Mouse (Mus musculus) MEL-GATA-1-ER (cell line): ENCODE measurements around the gene Podxl2.

Experiments
- DNase-seq: peaks from one replicate; pipeline ENCODE4 v3.0.0-alpha.2; 2012; ENCODE audit warnings: low read depth; ENCODE audit errors: extremely low read depth

Gene Podxl2

GRCm38 (mm10) chr6:88844901-88845565, 29.8 kb downstream of the Podxl2 start:
- no peak for DNase-seq

DNA sequence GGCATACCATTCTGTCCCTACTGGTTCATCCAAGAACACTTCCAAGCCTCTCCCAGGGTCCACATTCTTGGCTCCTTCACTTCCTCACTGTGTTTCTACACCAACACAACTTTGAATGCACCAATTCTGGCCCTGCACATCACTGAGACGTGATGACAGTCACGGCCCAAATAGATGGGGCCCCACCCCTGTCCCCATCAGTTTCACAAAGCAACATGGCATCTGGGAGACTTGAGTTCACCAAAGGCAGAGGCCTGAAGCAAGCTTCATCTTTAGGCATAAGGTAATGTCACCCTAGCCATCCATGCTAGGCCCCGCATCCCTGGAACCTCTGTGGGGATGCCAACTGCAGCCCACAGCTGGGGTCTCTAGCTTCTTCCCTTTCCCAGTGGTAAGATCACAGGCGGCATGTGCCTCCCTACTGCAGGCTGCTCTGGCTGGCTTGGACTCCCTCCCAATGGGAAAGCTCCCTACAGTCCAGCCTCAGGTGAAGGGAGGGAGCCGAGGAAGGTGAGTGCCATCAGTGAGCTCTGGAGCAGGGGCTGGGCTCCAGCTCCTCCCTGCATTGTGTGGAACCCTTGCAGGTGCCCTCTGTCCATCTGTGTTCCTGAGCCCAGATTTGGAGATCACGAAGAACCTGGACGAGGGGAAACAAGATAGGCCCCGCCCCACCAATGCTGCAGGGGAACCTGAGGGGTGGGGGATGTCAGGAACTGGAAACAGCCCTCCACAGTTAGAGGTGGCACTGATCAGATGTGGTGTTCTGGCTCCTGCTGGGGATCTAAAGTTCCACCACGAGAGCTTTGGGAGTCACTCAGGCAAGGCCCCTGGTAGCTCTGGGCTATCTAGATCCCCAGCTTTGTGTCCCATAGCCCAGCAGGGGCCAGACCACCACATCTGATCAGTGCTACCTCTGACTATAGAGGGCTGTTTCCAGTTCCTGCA, 30.8 kb downstream of the Podxl2 start:
- no peak for DNase-seq

- DNase-seq, result no peak
These were observed 31.6 kb downstream of the Podxl2 start for GRCm38 (mm10) chr6:88843241-88843640.

DNA sequence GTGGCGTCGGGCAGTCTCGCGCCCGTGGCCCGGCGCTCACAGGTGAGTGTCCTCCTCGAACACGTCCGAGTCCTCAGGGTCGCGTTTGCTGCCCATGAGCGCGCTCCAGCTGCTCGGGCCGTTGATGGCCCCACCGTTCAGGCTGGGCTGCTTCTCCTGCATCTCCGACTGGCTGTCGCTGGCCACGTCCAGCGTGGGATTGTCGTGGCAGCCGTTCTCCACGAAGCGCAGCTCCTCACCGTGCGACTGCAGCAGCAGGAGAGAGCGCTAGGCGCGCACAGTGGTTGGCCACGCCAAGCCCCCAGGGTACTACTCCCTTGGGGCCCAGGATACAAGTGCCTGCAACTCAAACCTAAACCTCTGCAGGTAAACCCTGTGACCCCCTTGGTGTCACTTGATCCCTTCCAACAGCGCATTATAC, 32.1 kb downstream of the Podxl2 start:
- DNase-seq, result no peak

- DNase-seq, result peak; percentile 96
These were observed 32.8 kb downstream of the Podxl2 start, which contains the start of gene Abtb1 for GRCm38 (mm10) chr6:88841781-88842689. TSS of gene Abtb1 (minus strand) at chr6:88841984.

DNA sequence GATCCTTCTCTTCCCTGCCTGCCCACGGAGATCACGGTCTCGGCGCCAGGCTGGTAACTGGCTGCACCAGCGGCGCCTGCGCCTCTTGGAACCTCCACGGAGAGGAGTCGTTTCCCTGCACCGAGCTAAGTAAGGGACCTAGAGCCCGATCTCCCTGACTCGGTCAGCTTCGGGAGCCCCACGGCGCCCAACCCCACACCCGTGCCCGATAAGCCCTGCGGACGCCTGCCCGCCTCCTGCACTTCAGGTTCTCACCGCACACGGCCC, 33.4 kb downstream of the Podxl2 start:
- no peak for DNase-seq

GRCm38 (mm10) chr6:88840791-88841513, 33.9 kb downstream of the Podxl2 start:
- DNase-seq, result no peak

- DNase-seq, result no peak
These were observed 34.6 kb downstream of the Podxl2 start for GRCm38 (mm10) chr6:88840211-88840610.

DNA sequence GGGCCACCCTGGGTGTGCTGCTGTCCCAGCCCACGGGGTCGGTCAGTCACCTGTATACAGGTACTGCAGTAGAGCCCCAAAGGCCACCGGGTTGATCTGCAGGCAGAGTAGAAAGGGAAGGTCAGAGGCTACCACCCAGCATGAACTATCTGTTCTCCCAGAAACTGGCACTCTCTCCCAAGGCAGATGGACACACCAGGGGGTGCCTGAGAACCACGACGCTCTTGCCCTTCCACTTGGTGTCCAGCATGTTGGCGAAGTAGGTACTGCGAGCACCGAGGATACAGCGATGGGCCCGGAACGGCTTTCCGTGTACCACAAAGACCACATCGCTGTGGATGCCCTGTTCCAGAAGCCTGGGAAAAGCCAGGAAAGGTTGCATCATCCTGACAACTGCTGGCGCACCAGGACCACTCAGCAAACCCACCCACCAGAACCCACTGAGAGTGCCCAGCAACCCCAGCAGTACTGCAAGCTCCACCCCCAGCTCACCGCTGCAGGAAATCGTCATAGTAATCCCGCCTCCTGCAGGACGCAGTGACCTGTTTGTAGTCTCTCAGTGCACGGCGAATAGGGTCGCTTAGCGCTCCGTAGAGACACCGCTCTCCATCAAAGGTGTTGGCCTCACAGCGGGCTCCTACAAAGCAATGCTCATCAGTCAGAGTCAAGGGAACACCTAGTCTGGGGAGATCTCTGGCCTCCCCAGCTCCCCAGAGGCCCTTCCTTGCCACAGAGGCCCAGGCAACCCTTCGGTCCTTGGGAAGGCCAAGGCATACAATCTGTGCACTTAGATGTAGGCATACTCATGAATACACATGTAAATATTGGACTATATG, 35.5 kb downstream of the Podxl2 start:
- DNase-seq, result no peak

GRCm38 (mm10) chr6:88838613-88839012, 36.2 kb downstream of the Podxl2 start:
- no peak for DNase-seq

DNA sequence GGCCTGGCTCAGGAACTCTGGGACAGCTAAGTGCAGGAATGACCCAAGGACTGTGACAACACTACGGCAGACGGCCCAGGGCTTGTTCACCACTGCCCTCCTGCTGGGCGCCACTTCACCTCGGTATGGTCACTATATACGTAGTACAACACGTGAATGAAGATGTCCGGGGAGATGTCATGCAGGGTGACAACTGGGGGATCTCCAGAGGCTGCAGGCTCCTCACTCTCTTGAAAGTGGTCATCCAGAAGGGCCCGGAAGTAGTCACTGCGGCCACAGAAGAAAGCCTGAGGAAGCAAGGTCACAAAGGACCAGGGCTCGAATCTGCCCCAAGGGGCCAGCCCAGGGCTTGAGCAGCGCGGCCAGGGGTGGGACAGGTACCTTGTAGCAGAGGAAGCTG, 36.8 kb downstream of the Podxl2 start:
- no peak for DNase-seq

- DNase-seq, result no peak
These were observed 38.5 kb downstream of the Podxl2 start for GRCm38 (mm10) chr6:88836178-88836819.

DNA sequence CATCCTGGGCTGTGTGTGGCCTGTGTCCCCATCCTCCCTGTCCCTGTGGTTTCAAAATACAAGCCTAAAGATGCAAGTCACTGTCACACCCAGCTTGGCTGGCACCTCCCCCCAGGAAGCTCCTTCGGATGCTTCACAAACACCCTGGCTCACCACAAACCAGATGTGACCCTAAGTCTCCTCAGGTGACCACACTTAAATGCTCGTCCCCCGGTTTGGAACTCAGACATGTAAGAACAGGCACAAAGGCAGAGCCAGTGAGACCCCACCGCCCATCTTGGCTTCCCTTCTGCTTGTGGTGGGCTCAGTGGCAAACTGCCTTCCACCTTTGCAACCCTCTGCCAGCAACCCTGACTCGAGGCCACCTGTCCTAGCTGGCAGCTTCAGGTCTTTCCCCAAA, 39.8 kb downstream of the Podxl2 start:
- DNase-seq, result no peak

GRCm38 (mm10) chr6:88833340-88834140, 41.3 kb downstream of the Podxl2 start:
- DNase-seq, result no peak

GRCm38 (mm10) chr6:88832663-88833062, 42.2 kb downstream of the Podxl2 start:
- DNase-seq, result no peak

- no peak for DNase-seq
These were observed 43.4 kb downstream of the Podxl2 start for GRCm38 (mm10) chr6:88831456-88831855.

GRCm38 (mm10) chr6:88830112-88830702, 44.6 kb downstream of the Podxl2 start:
- no peak for DNase-seq

- no peak for DNase-seq
These were observed 45.3 kb downstream of the Podxl2 start for GRCm38 (mm10) chr6:88829579-88829978.
